Mouse (Mus musculus) testis, adult 2 months (tissue): Measurements from ENCODE around the gene Trpm1.

Experiments
- CTCF ChIP-seq: fragments of 200-500 bp; IDR thresholded peaks from 2 replicates; pipeline ENCODE4 v1.5.1; 2012; ENCODE audit warnings: low read depth, mild to moderate bottlenecking, inconsistent platforms, low read length, moderate library complexity; ENCODE audit not compliant: control insufficient read depth, insufficient read depth, insufficient replicate concordance
- POLR2A ChIP-seq: fragments of 200-500 bp; IDR thresholded peaks from 2 replicates; pipeline ENCODE4 v1.6.1; 2012; ENCODE audit warnings: low read depth, mild to moderate bottlenecking, inconsistent platforms, low read length, moderate library complexity; ENCODE audit not compliant: control insufficient read depth

- TF ChIP-seq POLR2A (no peak), CTCF (no peak)
Observed at GRCm38 (mm10) chr7:64212870-64213269, 59.2 kb downstream of the Trpm1 start.
